Mouse (Mus musculus): ENCODE data around the gene Gtf2ird1.
A peak's percentile ranks its signal among the peaks of the same experiment; 100 is the strongest.

GRCm38 (mm10) chr5:134421061-134421460, 35.5 kb downstream of the Gtf2ird1 start:
- no peak for TF ChIP-seq TCF3 (IDR thresholded peaks at IDR 0.05; ENCODE audit: insufficient read length, low read depth)
- TF ChIP-seq MAX (IDR thresholded peaks at IDR 0.05; ENCODE audit: low read depth) = no peak
- TF ChIP-seq E2F4 (IDR thresholded peaks at IDR 0.05; ENCODE audit: insufficient read depth) = no peak
- no peak for TF ChIP-seq POLR2A (IDR thresholded peaks at IDR 0.05; ENCODE audit: insufficient read length, low read depth)
- TF ChIP-seq POLR2AphosphoS2 (IDR thresholded peaks at IDR 0.05; ENCODE audit: insufficient read length, low read depth) = no peak
- no peak for TF ChIP-seq USF1 (IDR thresholded peaks at IDR 0.05; ENCODE audit: low read depth)
- TF ChIP-seq REST (IDR thresholded peaks at IDR 0.05; ENCODE audit: insufficient read depth, insufficient read length) = no peak
- no peak for TF ChIP-seq CEBPB (IDR thresholded peaks at IDR 0.05; ENCODE audit: insufficient read depth, poor library complexity, severe bottlenecking)
- TF ChIP-seq TCF12 (IDR thresholded peaks at IDR 0.05; ENCODE audit: insufficient read depth, poor library complexity, severe bottlenecking) = no peak
- peak in 1 of 3 experiments; percentile 40 for TF ChIP-seq MYOG (IDR thresholded peaks at IDR 0.05; ENCODE audit: control insufficient read depth in 1 of 3, insufficient read depth in 1 of 3, insufficient read length in 2 of 3, low read depth in 2 of 3)
- peak in 1 of 3 experiments; percentile 53 for TF ChIP-seq MYOD1 (IDR thresholded peaks at IDR 0.05; ENCODE audit: control insufficient read depth in 1 of 3, insufficient read length in 2 of 3, low read depth in 2 of 3)
- TF ChIP-seq SRF (IDR thresholded peaks at IDR 0.05; ENCODE audit: control insufficient read depth, insufficient read length, low read depth) = no peak

Data from myocyte (in vitro differentiated cells).